ENCODE assay signal across 8 mouse cellular contexts in genomic region chr2:80581043-80581711, GRCm38 (mm10). TPM values are rescaled to one million over a fixed set of nuclear protein-coding genes. Genes with fewer than 3 reads are reported as not detected.
DNase-seq lines count a peak whose midpoint lies in the region; ATAC-seq and TF ChIP-seq lines count a peak whose summit lies in the region.

Gene Nckap1 (minus strand): TSS chr2:80581380.

- H3K9me3 ChIP-seq in forebrain, embryonic 15.5 days: no peaks in the 10 kb centered on the region
- H3K9me3 ChIP-seq in liver, postnatal 0 days (ENCODE audit: low read length): no peaks in the 10 kb centered on the region

- WGBS in forebrain, embryonic 15.5 days: under 1% methylated on average over 80 of the region's 88 CpGs
- WGBS in liver, postnatal 0 days (ENCODE audit: insufficient replicate concordance): under 1% methylated on average over 54 of the region's 88 CpGs

- peak; percentile 58 for DNase-seq in ES-CJ7 (ENCODE audit: low read depth, low spot score)
- DNase-seq in cerebellum, adult 11-12 months: peak; percentile 91
- DNase-seq in heart, postnatal 14 days: peak; percentile 95 to 96
- peak; percentile 88 for DNase-seq in layer of hippocampus, adult 11-12 months (ENCODE audit: low spot score)
- DNase-seq in liver, postnatal 0 days: peak; percentile 91
- peak; percentile 62 to 63 for DNase-seq in thymus, adult 18-20 months

- no peaks in the 10 kb centered on the region for H3K36me3 ChIP-seq in forebrain, embryonic 15.5 days
- H3K36me3 ChIP-seq in liver, postnatal 0 days (replicated peaks; ENCODE audit: insufficient read depth, low read length): no peaks in the 10 kb centered on the region

- peak; percentile 95 for ATAC-seq in forebrain, embryonic 15.5 days (replicated peaks)
- ATAC-seq in liver, postnatal 0 days: peak; percentile 96
- 0 out of 2 replicates have a peak, but pooled peaks have one; percentile 42 for ATAC-seq in neutrophil, adult 5-6 weeks (ENCODE audit: extremely low read depth, insufficient number of reproducible peaks, low FRiP score, poor library complexity, severe bottlenecking)

- H3K4me2 ChIP-seq in forebrain, embryonic 15.5 days (replicated peaks): peak within 1 kb of the TSS; percentile 46
- peak within 1 kb of the TSS; percentile 84 for H3K4me2 ChIP-seq in liver, postnatal 0 days (ENCODE audit: low read depth, low read length)

- H3K27ac ChIP-seq in forebrain, embryonic 15.5 days (replicated peaks): peak within 1 kb of the TSS; percentile 96
- H3K27ac ChIP-seq in liver, postnatal 0 days (ENCODE audit: low read depth): peak within 1 kb of the TSS; percentile 98

- intact Hi-C loops in heart, postnatal 14 days (cut with DNase I): loop anchor here (2.0 kb wide), 2 partner anchors 36 to 58 kb away; partner anchors contain the start of genes Dusp19 and Nup35

- no peak for TF ChIP-seq EP300 in liver, postnatal 0 days (IDR thresholded peaks at IDR 0.05; ENCODE audit: low read depth)

- no peaks in the 10 kb centered on the region for H3K27me3 ChIP-seq in forebrain, embryonic 15.5 days
- H3K27me3 ChIP-seq in liver, postnatal 0 days (ENCODE audit: insufficient read depth, low read length): peaks cover 14% of the 10 kb centered on the region

- H3K4me3 ChIP-seq in forebrain, embryonic 15.5 days: peak within 1 kb of the TSS; percentile 92
- peak within 1 kb of the TSS; percentile 87 for H3K4me3 ChIP-seq in liver, postnatal 0 days (ENCODE audit: low read depth, low read length)

- peak; percentile 59 for TF ChIP-seq CTCF in liver, postnatal 0 days (IDR thresholded peaks at IDR 0.05; ENCODE audit: low read depth)

- H3K9ac ChIP-seq in forebrain, embryonic 15.5 days (replicated peaks): peak within 1 kb of the TSS; percentile 95
- peak within 1 kb of the TSS; percentile 97 for H3K9ac ChIP-seq in liver, postnatal 0 days (replicated peaks)

- peaks cover 19% of the 10 kb centered on the region for H3K4me1 ChIP-seq in forebrain, embryonic 15.5 days
- H3K4me1 ChIP-seq in liver, postnatal 0 days (ENCODE audit: insufficient read depth): peaks cover 6% of the 10 kb centered on the region; the same call in 1 of the 2 replicates

RNA-seq across cellular contexts. Expression of gene Nckap1, which starts in this region (rescaled TPM):
- 97.6 and 104 TPM in 2 replicates for polyA plus RNA-seq in forebrain, embryonic 15.5 days (2015; fragmentation: Nextera tagmentation; extraction: Ambion mirVana)
- 10 to 100 TPM; 69.9 to 72.2 TPM for total RNA-seq in heart, postnatal 14 days (2021)
- 10.8 and 11.5 TPM in 2 replicates for polyA plus RNA-seq in liver, postnatal 0 days (2015; fragmentation: Nextera tagmentation; extraction: Ambion mirVana)
- total RNA-seq in neutrophil, adult 5-6 weeks (2017): 4.8 and 8.0 TPM in 2 replicates

Comparison
In these comparisons a context has a peak if more than half of its experiments do, and no peak if none do; other contexts are left out.
1. Peak in every context shown above with its lines: DNase-seq, ATAC-seq, H3K4me3 ChIP-seq and H3K27ac ChIP-seq.
2. ATAC-seq: peak in every context shown above with its lines; median percentile 96 in liver, postnatal 0 days; 95 in forebrain, embryonic 15.5 days; 42 in neutrophil, adult 5-6 weeks.